Mouse (Mus musculus): Measurements from ENCODE around the gene Arhgap27. TPM values are rescaled to one million over a fixed set of nuclear protein-coding genes. Genes with fewer than 3 reads are reported as not detected.

The Arhgap27 gene
- total RNA-seq, 1 experiment from 2014 or later = 13.7 TPM

DNA sequence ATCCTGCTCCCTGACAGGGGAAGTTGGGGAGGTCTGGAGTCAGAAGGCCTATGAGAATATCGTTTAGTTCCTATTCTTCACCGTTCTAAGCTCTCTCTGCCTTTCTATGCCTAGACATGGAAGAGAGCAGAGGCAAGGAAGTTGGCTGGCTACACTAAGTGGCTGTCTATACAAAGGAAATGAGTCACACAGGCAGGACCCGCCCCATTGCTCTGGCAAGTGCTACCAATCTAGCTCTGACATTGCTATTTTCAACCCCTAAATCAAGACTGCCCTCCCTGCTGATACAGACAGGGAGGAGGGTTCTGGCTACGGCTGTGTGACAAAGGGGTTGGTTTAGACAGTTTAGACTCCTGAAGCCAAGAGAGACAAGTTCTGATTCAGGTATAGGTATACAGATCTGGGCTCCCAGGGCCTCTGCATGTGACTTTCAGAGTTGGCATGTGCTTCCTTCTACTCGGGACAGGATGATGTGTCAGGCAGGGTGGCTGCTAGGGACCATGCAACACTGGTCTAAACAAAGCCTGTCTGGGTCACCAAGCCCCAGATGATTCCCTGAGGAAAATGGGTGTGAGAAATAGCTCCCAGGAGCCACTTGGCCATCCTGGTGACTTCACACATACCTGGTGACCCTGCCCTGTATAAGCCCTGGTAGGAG lies 18.6 kb upstream of the Arhgap27 start:
- peak; percentile 97 for ATAC-seq (replicated peaks; ENCODE audit: low read depth, poor library complexity, severe bottlenecking)

- ATAC-seq (replicated peaks; ENCODE audit: low read depth, poor library complexity, severe bottlenecking) = no peak
These were observed 18.0 kb upstream of the Arhgap27 start for GRCm38 (mm10) chr11:103381505-103381904.

DNA sequence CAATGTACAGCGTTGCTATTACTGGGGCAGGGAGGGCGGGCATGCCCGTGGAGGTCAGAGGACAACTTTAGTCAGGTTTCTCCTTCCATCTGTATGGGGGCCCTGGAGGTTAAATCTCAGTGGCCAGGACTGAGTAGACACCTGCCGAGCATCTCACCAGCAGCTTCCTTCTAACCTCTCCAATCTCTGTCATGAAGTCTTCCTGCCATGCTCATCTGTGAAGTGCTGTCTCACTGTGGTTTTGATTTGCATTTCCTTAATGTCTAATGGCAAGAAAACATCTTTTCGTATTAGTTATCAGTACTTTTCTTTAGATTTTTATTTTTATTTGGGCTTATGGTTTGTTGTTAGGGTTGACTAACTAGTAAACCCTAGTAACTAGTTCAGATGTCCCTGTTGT lies 17.0 kb upstream of the Arhgap27 start:
- ATAC-seq (replicated peaks; ENCODE audit: low read depth, poor library complexity, severe bottlenecking) = no peak

DNA sequence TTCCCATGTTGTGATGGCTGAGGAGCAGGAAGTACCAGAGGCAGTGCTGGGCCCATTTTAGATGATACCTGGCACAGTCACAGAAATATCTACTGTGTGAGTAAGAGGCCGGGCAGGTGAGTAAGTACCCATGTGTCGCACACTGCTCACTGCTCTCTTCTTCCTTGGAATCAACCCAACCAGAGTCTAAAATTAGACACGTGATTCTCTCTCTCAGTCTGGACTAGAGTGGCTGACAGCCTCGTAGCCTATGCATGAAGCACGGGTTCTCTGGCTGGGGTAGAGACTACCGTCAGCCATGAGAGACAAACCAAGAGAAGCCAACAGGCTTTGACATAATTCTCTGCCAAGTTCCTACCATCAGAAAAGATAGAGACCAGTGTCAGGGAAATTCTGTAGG lies 14.8 kb upstream of the Arhgap27 start:
- ATAC-seq (replicated peaks; ENCODE audit: low read depth, poor library complexity, severe bottlenecking) = no peak

- ATAC-seq (replicated peaks; ENCODE audit: low read depth, poor library complexity, severe bottlenecking) = no peak
These were observed 12.3 kb upstream of the Arhgap27 start for GRCm38 (mm10) chr11:103375772-103376171.

DNA sequence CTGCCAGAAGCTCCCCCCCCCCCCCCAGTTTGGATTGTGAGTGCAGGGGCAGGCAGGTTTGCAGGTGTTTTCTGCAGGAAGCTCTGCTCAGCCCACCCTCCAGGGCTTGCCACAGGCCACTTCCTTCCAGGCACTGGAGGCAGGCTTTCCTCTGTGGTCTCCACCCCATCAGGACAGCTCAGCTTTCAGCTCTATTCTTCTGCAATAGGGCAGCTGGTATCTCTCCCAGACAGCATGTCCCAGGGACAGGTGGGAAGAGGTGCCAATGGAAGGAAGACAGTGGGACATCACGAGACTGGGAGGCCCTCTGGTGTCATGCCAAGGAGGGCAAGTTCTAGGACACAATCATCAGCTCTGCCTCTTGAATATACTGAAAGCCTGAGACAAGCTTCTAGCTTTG lies 11.8 kb upstream of the Arhgap27 start:
- ATAC-seq (replicated peaks; ENCODE audit: low read depth, poor library complexity, severe bottlenecking) = peak; percentile 71

- ATAC-seq (replicated peaks; ENCODE audit: low read depth, poor library complexity, severe bottlenecking) = no peak
These were observed 10.4 kb upstream of the Arhgap27 start for GRCm38 (mm10) chr11:103373922-103374321.

DNA sequence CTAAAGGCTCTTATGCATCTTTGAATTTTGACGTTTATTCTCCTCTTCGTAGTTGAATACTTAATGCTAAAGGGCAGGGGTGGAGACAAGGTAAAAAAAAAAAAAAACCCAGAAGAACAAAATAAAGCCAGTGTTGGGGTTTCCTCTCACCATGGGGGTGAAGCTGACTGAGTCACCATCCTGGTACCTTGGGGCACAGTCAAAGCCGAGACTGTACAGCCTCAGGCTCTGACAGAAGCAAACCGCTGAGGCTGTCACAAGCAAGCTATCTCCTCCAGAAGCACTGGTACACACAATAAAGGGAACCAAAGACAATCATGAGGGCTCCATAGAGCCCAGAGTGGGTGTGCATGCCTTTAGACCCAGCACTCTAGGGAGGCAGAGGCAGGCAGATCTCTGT lies 9.1 kb upstream of the Arhgap27 start:
- ATAC-seq (replicated peaks; ENCODE audit: low read depth, poor library complexity, severe bottlenecking) = no peak

DNA sequence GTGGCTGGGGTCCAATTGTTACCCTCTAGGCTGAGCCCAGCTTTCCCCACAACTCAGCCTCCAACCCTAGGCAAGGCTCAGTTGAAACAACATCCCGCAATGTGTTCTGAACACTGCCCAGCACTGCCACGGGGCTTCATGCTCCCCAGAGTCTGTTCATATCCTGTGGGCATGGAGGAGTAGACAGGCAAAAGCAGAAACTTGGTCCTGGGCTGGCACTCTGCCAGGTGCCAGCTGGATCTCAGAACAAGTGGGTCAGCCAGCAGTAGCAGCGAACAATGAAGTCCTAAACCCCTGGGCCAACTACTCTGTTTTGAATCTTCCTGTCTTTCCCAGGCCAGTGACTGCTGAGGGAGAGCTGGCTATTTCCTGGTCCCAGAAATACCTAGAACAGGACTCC lies 8.6 kb upstream of the Arhgap27 start:
- no peak for ATAC-seq (replicated peaks; ENCODE audit: low read depth, poor library complexity, severe bottlenecking)

DNA sequence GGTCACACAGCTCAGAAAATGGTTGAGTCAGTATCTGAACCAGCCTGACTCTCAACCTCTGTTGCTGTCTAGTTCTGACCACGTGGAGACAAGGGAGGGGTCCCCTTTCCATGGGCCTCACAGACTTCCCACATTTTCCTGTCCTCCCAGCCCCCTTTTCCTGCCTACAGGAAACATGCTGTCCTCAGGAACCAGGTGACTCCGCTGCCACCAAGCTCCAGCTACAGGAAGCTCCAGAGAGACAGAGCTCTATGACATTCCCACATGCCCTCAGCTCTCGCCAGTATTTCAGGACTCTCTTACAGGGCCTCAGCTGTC lies 7.7 kb upstream of the Arhgap27 start:
- no peak for ATAC-seq (replicated peaks; ENCODE audit: low read depth, poor library complexity, severe bottlenecking)

- ATAC-seq (replicated peaks; ENCODE audit: low read depth, poor library complexity, severe bottlenecking) = no peak
These were observed 7.1 kb upstream of the Arhgap27 start for GRCm38 (mm10) chr11:103370397-103371221.

DNA sequence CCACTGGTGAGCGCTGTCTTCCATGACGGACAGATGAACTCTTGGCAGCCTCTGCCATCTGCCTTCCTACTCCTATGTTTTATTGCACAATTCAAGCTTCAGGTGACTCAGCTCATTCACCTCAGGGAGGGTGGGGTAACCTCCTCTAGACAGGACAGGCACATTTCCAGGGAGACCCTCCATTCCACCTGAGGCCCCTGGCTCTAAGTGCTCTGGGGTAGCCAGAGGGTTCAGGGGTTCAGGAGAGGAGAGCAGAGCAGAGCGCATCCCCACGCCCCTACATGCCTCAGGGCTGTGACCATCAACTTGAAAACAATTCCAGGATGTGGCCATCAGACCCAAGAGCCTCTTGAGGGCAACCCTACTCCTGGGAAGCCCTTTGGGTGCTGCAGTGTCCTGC lies 2.0 kb upstream of the Arhgap27 start:
- no peak for ATAC-seq (replicated peaks; ENCODE audit: low read depth, poor library complexity, severe bottlenecking)

GRCm38 (mm10) chr11:103365022-103365421 lies 1.5 kb upstream of the Arhgap27 start:
- ATAC-seq (replicated peaks; ENCODE audit: low read depth, poor library complexity, severe bottlenecking) = no peak

GRCm38 (mm10) chr11:103364335-103364734 lies 843 bp upstream of the Arhgap27 start:
- no peak for ATAC-seq (replicated peaks; ENCODE audit: low read depth, poor library complexity, severe bottlenecking)

DNA sequence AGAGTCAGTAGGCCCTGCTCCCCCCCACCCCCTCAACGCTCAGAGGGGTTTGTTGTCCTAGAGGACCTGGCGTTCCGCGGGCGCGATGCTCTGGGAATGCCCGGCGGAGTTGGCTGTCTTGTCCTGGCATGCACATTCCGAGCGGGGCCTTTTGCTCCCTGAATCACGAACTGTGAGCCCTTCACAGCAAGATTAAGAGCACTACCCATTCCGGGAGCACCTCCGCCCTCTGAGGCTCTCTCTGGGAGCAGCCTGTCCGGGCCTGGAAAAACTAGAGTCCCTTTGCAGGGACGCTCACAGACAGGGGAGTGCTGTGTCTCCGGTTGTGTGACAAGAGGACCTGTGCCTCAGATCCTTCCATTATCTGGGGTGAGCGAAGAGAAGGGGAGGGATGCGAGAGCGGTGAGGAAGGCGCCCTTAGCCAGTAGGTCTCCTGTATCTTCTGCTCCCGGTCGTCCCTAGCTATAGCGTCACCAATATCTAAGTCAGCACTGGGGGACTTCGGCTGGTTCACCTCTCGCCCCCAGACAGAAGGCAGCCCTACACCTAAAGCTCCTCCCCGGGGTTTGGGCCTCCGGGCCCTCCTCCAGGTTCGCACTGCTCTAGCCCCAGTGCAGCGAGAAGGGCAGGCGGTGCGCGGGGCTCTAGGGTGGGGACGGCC lies 841 bp downstream of the Arhgap27 start:
- no peak for ATAC-seq (replicated peaks; ENCODE audit: low read depth, poor library complexity, severe bottlenecking)

DNA sequence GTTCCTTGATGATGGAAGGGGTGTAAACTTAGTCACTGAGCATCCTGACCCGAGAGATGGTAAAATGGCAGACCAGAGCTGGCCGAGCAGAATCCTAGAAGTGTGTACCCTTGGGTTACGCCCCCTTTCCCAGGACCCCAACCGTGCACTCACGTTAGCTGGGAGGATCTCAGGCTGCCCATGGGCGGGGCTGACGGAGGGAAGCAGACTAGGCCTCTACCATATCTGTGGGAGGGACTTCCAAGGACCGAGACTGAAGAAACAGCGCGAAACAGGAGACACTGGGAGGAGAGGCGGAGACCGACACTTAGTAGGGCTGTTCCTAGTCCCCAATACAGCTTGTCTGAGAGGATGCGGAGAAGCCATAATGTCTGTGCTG lies 1.4 kb downstream of the Arhgap27 start:
- ATAC-seq (replicated peaks; ENCODE audit: low read depth, poor library complexity, severe bottlenecking) = peak; percentile 9

- ATAC-seq (replicated peaks; ENCODE audit: low read depth, poor library complexity, severe bottlenecking) = peak; percentile 40
These were observed 2.0 kb downstream of the Arhgap27 start for GRCm38 (mm10) chr11:103361396-103362053.

GRCm38 (mm10) chr11:103360661-103361081 lies 2.8 kb downstream of the Arhgap27 start:
- ATAC-seq (replicated peaks; ENCODE audit: low read depth, poor library complexity, severe bottlenecking) = no peak

DNA sequence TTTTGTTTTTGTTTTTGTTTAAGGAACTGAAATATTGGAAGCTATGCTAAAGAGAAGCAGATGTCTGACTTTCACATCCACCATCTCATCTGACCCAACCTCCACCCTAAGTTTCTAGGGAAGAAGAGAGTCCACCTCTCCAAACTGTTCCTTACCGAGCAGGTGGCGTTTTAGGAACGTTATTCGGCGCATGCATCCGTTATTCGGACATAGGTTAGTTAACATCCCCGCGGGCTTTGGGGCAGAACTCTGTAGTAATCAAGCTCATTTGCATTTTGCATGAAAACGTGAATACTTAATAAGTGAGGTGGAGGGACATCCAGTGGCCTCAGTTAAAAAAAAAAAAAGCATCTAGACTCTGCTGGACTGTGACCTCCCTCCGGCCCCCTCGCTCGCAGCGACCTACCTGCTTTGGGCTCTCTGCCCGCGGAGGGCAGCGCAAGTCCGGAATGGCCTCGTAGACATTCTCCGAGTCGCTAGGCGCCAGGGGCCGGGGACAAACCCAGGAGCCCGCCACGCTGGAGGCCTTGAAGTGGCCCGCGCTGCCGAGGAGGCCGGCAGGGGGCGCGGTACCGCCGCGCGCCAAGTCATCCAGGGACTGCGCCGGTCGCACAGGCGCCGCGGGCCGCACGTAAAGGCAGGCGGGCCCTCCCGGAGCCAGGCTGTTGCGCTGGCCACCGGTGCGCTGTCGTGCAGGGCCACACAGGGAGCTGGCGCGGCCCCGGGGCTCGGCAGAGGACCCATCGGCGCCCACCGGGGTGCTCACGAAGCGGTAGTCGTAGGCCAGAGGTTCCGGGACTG lies 3.5 kb downstream of the Arhgap27 start:
- ATAC-seq (replicated peaks; ENCODE audit: low read depth, poor library complexity, severe bottlenecking) = peak; percentile 45

DNA sequence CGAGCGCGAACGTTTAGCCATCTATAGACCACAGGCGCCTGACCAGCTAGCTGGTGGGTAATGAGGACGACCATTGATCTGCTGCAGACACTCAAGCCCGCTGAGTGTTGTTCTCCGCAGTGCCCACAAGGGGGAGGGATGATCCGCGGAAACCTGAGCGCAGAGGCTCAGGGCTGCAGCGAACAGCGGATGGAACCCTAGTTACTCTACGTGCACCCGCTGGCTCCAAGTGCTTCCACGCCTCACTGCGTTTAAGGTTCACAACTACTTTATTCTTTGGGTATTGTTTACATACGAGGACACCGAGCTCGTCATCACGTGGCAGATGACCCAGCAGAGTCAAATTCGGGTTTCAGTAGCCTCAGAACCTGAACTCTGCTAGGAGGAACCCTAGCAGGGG lies 4.4 kb downstream of the Arhgap27 start:
- ATAC-seq (replicated peaks; ENCODE audit: low read depth, poor library complexity, severe bottlenecking) = peak; percentile 70
